Mouse (Mus musculus) ovary, adult 18-20 months (tissue): ENCODE measurements around the gene Serpinb9d.
"Not testable (repeated sequence)": the region's sequence is repeated elsewhere in the genome, so short reads cannot be mapped to it uniquely, and the experiment has no call there.

Source experiments
- DNase-seq: peaks from one replicate; pipeline ENCODE4 v3.0.0; 2022; ENCODE audit warnings: low spot score, mixed read lengths

Gene Serpinb9d

GRCm38 (mm10) chr13:33192659-33193058 lies at the start of gene Serpinb9d:
Gene Serpinb9d, plus strand, starts transcription at chr13:33192959.
- DNase-seq, result no peak

- no peak for DNase-seq
Measured at GRCm38 (mm10) chr13:33159642-33160041, 33.1 kb upstream of the Serpinb9d start, which contains the start of gene Serpinb9c. Gene Serpinb9c, minus strand, starts transcription at chr13:33159742.

GRCm38 (mm10) chr13:33190486-33190885 lies 2.3 kb upstream of the Serpinb9d start:
- peak; percentile 18 for DNase-seq

- no peak for DNase-seq
Measured at GRCm38 (mm10) chr13:33199740-33200139, 7.0 kb downstream of the Serpinb9d start.

GRCm38 (mm10) chr13:33249312-33249711 lies 56.6 kb downstream of the Serpinb9d start, which contains the start of gene Serpinb9e:
Gene Serpinb9e, plus strand, starts transcription at chr13:33249612.
- DNase-seq, result not testable (repeated sequence)
